Mouse (Mus musculus) bone marrow macrophage, adult 2 months (primary cell): ENCODE data around the gene Ap3b1. TPM values are rescaled to one million over a fixed set of nuclear protein-coding genes. Genes with fewer than 3 reads are reported as not detected.

ENCODE experiments used
- H3K27ac ChIP-seq: 2 replicates; pipeline ENCODE4 v1.5.1; 2012; ENCODE audit warnings: low read depth, low read length; ENCODE audit not compliant: insufficient read depth
- H3K4me1 ChIP-seq: 2 replicates; pipeline ENCODE4 v1.6.1; 2012; ENCODE audit warnings: low read length; ENCODE audit not compliant: control insufficient read depth, insufficient read depth
- H3K4me3 ChIP-seq: 2 replicates; pipeline ENCODE4 v1.5.1; 2012; ENCODE audit warnings: mild to moderate bottlenecking, low read length, moderate library complexity; ENCODE audit not compliant: insufficient read depth
- CTCF ChIP-seq: IDR thresholded peaks from 2 replicates; pipeline ENCODE4 v1.5.1; 2012; ENCODE audit warnings: low read depth, mild to moderate bottlenecking, low read length, moderate library complexity
- POLR2A ChIP-seq: IDR thresholded peaks from 2 replicates; pipeline ENCODE4 v1.6.1; 2012; ENCODE audit warnings: mild to moderate bottlenecking, low read depth, low read length, borderline replicate concordance
- polyA plus RNA-seq: library from polyadenylated mRNA; stranded (reverse); fragments of >200 nt; gene quantifications from 2 replicates; pipeline ENCODE4 v1.2.4, GENCODE M21; 2012; ENCODE audit not compliant: missing spikeins, insufficient read depth, insufficient read length

The Ap3b1 gene
- polyA plus RNA-seq, 1 experiment, result 77.7 TPM

- TF ChIP-seq CTCF, result peak; percentile 64; the same call in 1 of the 2 replicates
- TF ChIP-seq POLR2A, result no peak
- Histone ChIP-seq H3K4me3 (no peak overlapping the region), H3K4me1 (no peaks in the 10 kb centered on the region), H3K27ac (no peak overlapping the region)
Observed at GRCm38 (mm10) chr13:94560011-94560410, 201.3 kb downstream of the Ap3b1 start.

GRCm38 (mm10) chr13:94560878-94561277 is 202.1 kb downstream of the Ap3b1 start:
- TF ChIP-seq CTCF (no peak), POLR2A (no peak)
- Histone ChIP-seq H3K4me3 (no peak overlapping the region), H3K4me1 (no peaks in the 10 kb centered on the region), H3K27ac (no peak overlapping the region)

- no peak overlapping the region for H3K4me3 ChIP-seq
- no peaks in the 10 kb centered on the region for H3K4me1 ChIP-seq
- no peak for TF ChIP-seq CTCF
- TF ChIP-seq POLR2A, result no peak
- no peak overlapping the region for H3K27ac ChIP-seq
Observed at GRCm38 (mm10) chr13:94562652-94563339, 204.0 kb downstream of the Ap3b1 start.

- no peak for TF ChIP-seq CTCF
- TF ChIP-seq POLR2A, result no peak
- H3K27ac ChIP-seq, result no peak overlapping the region
- H3K4me3 ChIP-seq, result no peak overlapping the region
- H3K4me1 ChIP-seq, result no peaks in the 10 kb centered on the region
Observed at GRCm38 (mm10) chr13:94563836-94564235, 205.1 kb downstream of the Ap3b1 start.

GRCm38 (mm10) chr13:94564351-94564994 is 205.7 kb downstream of the Ap3b1 start:
- Histone ChIP-seq H3K4me3 (no peak overlapping the region), H3K27ac (no peak overlapping the region), H3K4me1 (no peaks in the 10 kb centered on the region)
- no peak for TF ChIP-seq CTCF
- no peak for TF ChIP-seq POLR2A

GRCm38 (mm10) chr13:94565176-94565575 is 206.4 kb downstream of the Ap3b1 start:
- Histone ChIP-seq H3K27ac (no peak overlapping the region), H3K4me1 (no peaks in the 10 kb centered on the region), H3K4me3 (no peak overlapping the region)
- TF ChIP-seq CTCF, result no peak
- TF ChIP-seq POLR2A, result no peak

GRCm38 (mm10) chr13:94565616-94566015 is 206.9 kb downstream of the Ap3b1 start:
- H3K4me1 ChIP-seq, result no peaks in the 10 kb centered on the region
- no peak overlapping the region for H3K4me3 ChIP-seq
- H3K27ac ChIP-seq, result no peak overlapping the region
- TF ChIP-seq CTCF (no peak), POLR2A (no peak)

- no peak overlapping the region for H3K4me3 ChIP-seq
- no peak overlapping the region for H3K27ac ChIP-seq
- H3K4me1 ChIP-seq, result no peaks in the 10 kb centered on the region
- TF ChIP-seq POLR2A (no peak), CTCF (no peak)
Observed at GRCm38 (mm10) chr13:94567739-94568138, 209.0 kb downstream of the Ap3b1 start.

GRCm38 (mm10) chr13:94571001-94571400 is 212.2 kb downstream of the Ap3b1 start:
- no peaks in the 10 kb centered on the region for H3K4me1 ChIP-seq
- TF ChIP-seq CTCF (no peak), POLR2A (no peak)

GRCm38 (mm10) chr13:94573356-94573755 is 214.6 kb downstream of the Ap3b1 start:
- Histone ChIP-seq H3K4me3 (no peak overlapping the region), H3K4me1 (no peaks in the 10 kb centered on the region), H3K27ac (no peak overlapping the region)
- no peak for TF ChIP-seq CTCF
- no peak for TF ChIP-seq POLR2A

More at GRCm38 (mm10) chr13:94571001-94571400, 212.2 kb downstream of the Ap3b1 start:
- Histone ChIP-seq H3K27ac (no peak overlapping the region), H3K4me3 (no peak overlapping the region)
